Mouse (Mus musculus) heart, adult 2 months (tissue): ENCODE results near the gene Med13l.

Experiments used
- CTCF ChIP-seq: fragments of 200-600 bp; IDR thresholded peaks from 2 replicates; pipeline ENCODE4 v1.8.1; 2022; ENCODE audit warnings: antibody characterized with exemption, mild to moderate bottlenecking, moderate library complexity
- EP300 ChIP-seq: fragments of 200-500 bp; IDR thresholded peaks from 2 replicates; pipeline ENCODE4 v1.6.1; 2011; ENCODE audit warnings: low read depth, low read length, control low read depth; ENCODE audit not compliant: insufficient read depth
- POLR2A ChIP-seq: fragments of 200-500 bp; IDR thresholded peaks from 2 replicates; pipeline ENCODE4 v1.6.1; 2011; ENCODE audit warnings: mild to moderate bottlenecking, low read depth, low read length, control low read depth; ENCODE audit not compliant: insufficient read depth

DNA sequence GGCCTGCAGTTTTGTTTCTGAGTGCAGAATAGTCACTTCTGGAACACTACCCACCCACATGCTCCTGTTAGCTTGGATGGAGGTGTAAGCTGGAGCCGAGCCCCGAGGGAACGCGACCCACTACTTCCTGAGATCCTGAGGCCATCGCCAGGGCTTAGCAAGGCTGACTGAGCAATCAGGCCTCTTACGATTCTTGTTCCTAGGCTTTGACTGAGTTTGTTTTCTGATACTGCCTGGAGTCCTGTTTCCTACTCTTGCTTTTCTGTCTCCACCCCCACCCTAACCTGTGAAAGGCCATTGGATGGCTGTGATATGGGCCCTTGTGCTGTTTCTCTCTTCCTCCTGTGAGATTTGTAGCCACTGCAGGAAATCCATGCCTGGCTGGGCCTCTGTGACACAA, 3.1 kb downstream of the Med13l start:
- TF ChIP-seq POLR2A: no peak
- no peak for TF ChIP-seq CTCF
- no peak for TF ChIP-seq EP300
